Mouse (Mus musculus) thymus, postnatal 10 days (tissue): ENCODE measurements around the gene Psmc3ip.

Source experiments
- DNase-seq, 2 experiments: peaks; one replicate each; pipeline ENCODE4 v3.0.0; 2021; ENCODE audit warnings: low spot score in 2 of 2

Psmc3ip gene

GRCm38 (mm10) chr11:101119131-101119760 lies 24.0 kb upstream of the Psmc3ip start:
- DNase-seq = peak in 1 of 2 experiments; percentile 18

- DNase-seq = no peak
These were observed 22.9 kb upstream of the Psmc3ip start for GRCm38 (mm10) chr11:101118105-101118504.

GRCm38 (mm10) chr11:101115564-101115963 lies 20.3 kb upstream of the Psmc3ip start:
- no peak for DNase-seq

- no peak for DNase-seq
These were observed 16.9 kb upstream of the Psmc3ip start for GRCm38 (mm10) chr11:101112186-101112585.

GRCm38 (mm10) chr11:101111178-101111577 lies 15.9 kb upstream of the Psmc3ip start:
- no peak for DNase-seq

GRCm38 (mm10) chr11:101110708-101111107 lies 15.5 kb upstream of the Psmc3ip start:
- DNase-seq = no peak

- no peak for DNase-seq
These were observed 14.1 kb upstream of the Psmc3ip start for GRCm38 (mm10) chr11:101109351-101109750.

- no peak for DNase-seq
These were observed 7.8 kb upstream of the Psmc3ip start for GRCm38 (mm10) chr11:101103011-101103410.

- no peak for DNase-seq
These were observed 3.0 kb upstream of the Psmc3ip start for GRCm38 (mm10) chr11:101098231-101098630.

GRCm38 (mm10) chr11:101094930-101095313 lies 314 bp downstream of the Psmc3ip start:
- no peak for DNase-seq

- no peak for DNase-seq
These were observed 5.3 kb downstream of the Psmc3ip start for GRCm38 (mm10) chr11:101089931-101090330.

GRCm38 (mm10) chr11:101087682-101088055 lies 7.6 kb downstream of the Psmc3ip start:
- DNase-seq = no peak

GRCm38 (mm10) chr11:101086756-101087681 lies 8.2 kb downstream of the Psmc3ip start, which contains the start of gene Mlx:
TSS of gene Mlx (plus strand) at chr11:101087277.
- peak; percentile 81 to 84 for DNase-seq

GRCm38 (mm10) chr11:101086323-101086674 lies 8.9 kb downstream of the Psmc3ip start:
- DNase-seq = no peak

- no peak for DNase-seq
These were observed 9.5 kb downstream of the Psmc3ip start for GRCm38 (mm10) chr11:101085617-101086322.

GRCm38 (mm10) chr11:101084811-101085210 lies 10.4 kb downstream of the Psmc3ip start:
- DNase-seq = no peak

GRCm38 (mm10) chr11:101084246-101084645 lies 11.0 kb downstream of the Psmc3ip start:
- no peak for DNase-seq

GRCm38 (mm10) chr11:101083083-101083697 lies 12.0 kb downstream of the Psmc3ip start:
- DNase-seq = no peak

- peak; percentile 79 to 80 for DNase-seq
These were observed 12.8 kb downstream of the Psmc3ip start, which contains the start of gene Coasy for GRCm38 (mm10) chr11:101082208-101083082. TSS of gene Coasy (plus strand) at chr11:101082565.

- no peak for DNase-seq
These were observed 13.6 kb downstream of the Psmc3ip start for GRCm38 (mm10) chr11:101081659-101082058.

- DNase-seq = no peak
These were observed 14.8 kb downstream of the Psmc3ip start for GRCm38 (mm10) chr11:101080421-101080820.
